Mouse (Mus musculus) thymus, postnatal 0 days (tissue): ENCODE results near the gene Gpr108. TPM values are rescaled to one million over a fixed set of nuclear protein-coding genes. Genes with fewer than 3 reads are reported as not detected.

Experiments
- DNase-seq: peaks from one replicate; pipeline ENCODE4 v3.0.0-alpha.2; 2015; ENCODE audit warnings: low spot score
- polyA plus RNA-seq: library from polyadenylated mRNA; unstranded; fragments of >200 nt; fragmentation: Nextera tagmentation; extraction: Ambion mirVana; gene quantifications from 2 replicates; pipeline ENCODE4 v1.2.1, GENCODE M21; 2015

Gpr108 gene
- polyA plus RNA-seq, 1 experiment from 2014 or later, result 37.3 TPM

DNA sequence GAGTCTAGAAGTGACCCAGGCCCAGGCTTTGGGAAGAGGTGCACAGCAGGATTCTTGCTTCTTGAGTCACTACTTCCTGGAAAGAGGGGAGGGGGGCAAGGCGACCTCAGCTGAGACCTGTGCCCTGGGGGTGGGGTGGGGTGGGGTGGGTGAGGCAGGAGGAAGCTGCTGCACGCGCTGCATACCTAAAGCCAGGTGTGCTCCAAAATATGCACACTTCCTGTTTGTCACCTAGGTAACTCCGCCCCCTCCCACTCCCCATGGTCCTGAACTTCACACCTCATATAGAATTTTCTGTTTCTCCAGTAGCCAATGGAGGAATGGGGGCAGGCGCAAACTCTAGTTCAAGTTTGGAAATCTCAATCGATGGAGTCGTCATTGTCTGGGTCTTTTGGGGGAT lies 25.6 kb upstream of the Gpr108 start:
- no peak for DNase-seq

DNA sequence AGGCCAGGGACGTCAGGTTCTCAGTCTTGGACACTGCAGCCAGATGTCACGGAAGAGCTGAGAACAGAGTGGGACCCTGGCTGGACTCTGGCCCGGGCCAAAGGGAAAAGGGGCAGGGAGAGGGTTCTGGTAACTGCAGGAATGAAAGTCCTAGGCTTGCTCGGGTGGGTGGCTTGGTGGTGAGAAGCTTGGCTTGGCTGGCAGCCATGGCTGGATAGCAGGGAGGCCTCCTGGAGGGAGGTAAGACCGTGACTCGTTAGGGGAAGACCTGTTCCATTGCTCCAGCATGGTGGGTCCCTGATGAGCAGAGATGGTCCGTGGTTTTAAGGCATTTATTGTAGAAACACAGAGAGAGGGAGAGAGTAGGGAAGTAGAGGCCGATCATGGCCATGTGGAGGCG lies 23.1 kb upstream of the Gpr108 start:
- DNase-seq, result no peak

DNA sequence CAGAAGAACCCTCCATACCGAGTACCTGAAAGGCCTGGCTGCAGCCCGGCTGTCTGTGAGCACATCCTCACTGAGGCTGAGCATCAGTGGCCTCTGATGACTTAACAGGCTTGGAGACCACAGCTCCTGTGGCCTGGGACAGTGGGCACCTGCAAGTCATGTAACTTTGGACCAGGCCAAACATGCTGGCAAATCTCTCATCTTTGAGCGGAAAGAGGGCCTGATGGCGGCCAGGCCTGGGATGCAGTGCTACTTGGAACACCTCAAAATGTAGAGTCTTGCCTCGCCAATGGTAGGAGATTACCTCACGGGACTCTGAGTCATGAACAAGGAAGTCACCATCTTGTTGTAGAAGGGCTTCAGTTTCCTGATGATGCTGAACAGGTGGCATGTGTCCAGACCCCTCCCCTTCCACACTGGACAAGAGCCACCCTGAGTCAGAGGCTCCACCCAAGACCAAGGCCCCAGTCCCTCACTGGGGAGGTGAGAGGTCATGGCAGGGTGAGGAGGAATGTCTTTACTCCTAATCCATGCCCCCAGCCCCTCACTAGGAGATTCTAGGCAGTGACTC lies 19.4 kb upstream of the Gpr108 start:
- DNase-seq, result no peak

DNA sequence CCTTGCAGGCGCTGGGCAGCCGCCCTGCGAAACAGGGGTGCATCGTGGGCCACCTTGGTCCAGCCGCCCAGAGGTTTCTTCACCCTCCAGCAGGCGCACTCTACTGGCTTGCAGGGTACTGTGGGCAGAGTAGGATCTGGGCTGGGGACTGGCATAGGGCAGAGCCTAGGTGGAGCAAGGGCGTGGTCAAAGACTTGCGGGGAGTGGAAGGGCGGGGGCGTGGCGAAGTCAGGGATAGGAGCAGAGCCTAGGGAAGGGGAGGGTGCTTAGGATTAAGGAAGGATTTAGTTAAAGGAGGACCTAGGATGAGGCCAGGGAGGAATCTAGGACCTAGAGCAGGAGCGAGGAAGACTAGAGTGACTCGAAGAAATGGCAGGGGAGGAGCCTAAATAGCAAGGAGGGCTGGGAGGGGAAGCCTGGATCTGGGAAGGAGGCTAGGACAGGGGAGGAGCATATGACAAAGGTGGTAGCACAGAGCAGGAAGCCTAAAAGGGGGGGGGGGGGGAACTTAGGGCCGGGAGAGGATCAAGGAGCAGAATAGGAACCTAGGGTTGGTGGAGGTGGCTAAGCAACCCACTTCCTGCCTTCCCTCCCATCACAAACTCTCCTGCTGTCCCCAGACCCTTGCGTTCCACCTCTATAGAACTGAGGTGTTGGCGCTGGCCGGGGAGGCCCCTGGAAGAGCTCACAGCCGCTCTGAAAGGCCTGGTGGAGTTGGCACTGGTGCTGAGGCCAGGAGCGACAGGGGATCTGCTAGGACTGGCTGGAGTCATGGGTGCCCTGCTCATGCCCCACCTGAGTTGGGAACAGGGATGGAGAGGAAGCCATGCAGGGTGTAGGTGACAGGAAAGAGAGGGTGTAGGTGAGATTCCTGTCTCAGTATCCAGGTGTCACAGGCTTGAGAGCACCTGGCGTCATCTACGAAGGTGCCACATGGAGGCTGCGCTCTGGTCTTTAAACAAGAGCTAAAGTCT lies 17.0 kb upstream of the Gpr108 start:
- DNase-seq, result no peak

DNA sequence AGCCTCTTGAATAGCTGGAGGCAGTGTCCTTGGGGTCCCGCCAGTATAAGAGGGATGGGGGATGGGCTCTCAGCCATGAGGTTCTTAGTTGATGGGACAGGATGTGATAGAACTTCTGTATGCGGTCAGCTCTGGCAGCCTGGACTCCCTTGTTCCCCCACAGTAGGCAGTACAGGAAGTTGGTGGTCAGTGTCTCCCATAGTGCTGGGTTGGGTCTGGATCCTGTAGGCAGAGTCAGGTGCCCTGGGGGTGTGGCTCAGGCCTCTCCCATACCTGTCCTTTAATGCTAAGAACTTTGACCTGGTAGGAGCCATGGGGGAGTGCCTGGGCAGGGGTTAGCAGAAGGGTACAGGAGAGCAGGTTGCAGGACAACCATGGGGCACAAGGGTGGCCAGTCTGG lies 15.9 kb upstream of the Gpr108 start:
- DNase-seq, result peak; percentile 22

DNA sequence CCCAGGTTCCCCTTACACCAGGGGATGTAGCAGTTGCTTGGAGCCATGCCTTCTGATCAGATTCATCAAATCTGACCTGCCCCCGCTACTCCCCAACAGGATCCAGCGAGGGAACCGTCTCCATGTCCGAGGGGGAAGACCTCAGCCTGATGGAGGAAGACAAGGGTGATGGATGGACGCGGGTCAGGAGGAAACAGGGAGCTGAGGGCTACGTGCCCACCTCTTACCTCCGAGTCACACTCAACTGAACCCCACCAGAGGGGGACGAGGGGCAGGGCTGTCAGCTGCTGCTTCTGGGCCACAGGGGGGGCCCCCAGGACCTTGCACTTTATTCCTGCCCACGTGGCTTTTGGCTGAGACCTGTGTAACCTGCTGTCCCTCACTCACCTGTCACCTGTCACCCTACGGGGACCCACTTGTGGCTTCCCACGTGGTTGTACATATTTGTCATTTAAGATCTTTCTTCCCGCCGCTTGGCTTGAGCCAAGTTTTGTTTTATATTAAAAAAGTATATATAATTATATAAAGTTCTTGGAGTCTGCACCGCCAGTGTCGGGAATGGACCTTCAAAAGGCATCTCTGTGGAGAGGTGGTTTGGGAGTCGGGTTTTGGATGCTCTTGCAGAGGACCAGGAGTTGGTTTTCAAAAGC lies 14.8 kb upstream of the Gpr108 start:
- no peak for DNase-seq

DNA sequence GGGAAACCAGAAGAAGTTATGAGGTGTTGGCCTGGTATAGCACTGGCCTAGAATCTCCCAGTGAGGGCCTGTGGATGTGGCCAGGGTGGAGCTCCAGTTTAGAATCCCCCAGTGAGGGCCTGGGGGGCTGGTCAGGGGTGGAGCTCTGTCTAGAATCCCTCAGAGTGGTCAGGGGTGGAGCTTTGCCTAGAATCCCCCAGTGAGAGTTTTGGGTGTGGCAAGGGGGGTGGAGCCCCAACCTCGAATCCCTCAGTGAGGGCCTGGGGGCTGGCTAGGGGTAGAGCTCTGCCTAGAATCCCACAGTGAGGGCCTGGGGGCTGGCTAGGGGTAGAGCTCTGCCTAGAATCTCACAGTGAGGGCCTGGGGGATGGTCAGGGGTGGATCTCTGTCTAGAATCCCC lies 13.6 kb upstream of the Gpr108 start:
- DNase-seq, result no peak

DNA sequence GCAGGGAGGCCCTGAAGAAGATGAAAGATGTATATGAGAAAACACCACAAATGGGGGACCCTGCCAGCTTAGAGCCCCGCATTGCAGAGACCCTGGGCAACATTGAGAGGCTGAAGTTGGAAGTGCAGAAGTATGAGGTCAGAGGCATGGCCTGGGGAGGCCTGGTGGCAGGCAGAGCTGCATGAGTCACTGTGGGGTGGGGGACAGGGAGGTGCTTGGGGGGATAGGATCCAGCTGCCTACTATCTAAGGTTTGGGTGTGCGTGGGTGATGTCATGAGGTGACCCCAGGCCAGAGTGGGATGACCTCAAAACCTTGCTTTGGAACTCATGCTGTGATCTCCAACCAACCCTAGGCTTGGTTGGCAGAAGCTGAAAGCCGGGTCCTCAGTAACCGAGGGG lies 13.0 kb upstream of the Gpr108 start:
- no peak for DNase-seq

DNA sequence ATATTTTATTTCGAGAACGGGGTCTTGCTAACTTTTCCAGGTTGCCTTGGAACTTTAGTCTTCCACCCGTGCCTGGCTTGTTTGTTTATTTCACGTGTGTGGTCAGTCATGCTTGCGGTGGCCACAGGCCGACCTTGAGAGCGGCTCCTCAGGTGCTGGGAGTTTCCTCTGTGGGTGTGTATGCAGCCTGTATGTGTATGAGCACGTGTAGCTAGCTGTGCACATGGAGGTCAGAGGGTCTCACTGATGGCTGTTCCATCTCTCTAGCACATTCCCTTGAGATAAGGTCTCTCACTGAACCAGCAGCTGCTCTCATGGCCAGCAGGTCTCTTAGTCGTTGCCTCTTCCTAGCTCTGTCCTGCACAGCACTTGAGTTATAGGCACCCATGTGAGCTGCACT lies 12.1 kb upstream of the Gpr108 start:
- no peak for DNase-seq

DNA sequence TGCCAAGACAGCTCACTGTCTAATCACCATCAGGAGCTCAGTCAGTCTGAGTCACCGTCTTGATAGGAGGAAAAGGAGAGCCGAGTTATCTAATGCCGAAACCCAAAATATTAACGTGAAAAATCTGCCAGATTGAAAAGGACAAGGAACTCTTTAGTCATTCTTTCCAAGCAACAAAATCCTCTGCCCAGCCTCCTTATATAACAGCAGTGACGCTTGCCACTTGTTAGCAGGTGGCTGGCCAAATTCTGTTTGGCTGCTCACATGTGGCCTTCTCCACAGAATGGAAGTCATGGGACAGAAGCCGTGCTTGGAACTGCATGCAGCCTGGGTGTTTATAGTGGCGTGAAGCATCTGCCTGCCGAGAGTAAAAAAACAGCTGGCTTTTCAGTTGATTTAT lies 11.5 kb upstream of the Gpr108 start:
- no peak for DNase-seq

DNA sequence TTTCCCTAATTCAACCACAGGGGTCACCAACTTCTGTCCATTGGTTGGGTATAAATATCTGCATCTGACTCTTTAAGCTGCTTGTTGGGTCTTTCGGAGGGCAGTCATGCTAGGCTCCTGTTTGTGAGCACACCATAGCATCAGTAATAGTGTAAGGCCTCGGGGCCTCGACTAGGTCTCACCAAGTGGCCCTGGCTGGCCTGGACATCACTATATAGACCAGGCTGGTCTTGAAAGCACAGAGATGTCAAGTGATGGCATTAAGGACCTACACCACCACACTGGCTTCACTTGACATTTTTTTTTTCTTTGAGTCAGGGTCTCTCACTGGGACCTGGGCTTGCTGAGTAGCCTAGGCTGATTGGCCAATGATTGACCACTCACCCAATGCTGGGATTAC lies 9.9 kb upstream of the Gpr108 start:
- DNase-seq, result no peak

DNA sequence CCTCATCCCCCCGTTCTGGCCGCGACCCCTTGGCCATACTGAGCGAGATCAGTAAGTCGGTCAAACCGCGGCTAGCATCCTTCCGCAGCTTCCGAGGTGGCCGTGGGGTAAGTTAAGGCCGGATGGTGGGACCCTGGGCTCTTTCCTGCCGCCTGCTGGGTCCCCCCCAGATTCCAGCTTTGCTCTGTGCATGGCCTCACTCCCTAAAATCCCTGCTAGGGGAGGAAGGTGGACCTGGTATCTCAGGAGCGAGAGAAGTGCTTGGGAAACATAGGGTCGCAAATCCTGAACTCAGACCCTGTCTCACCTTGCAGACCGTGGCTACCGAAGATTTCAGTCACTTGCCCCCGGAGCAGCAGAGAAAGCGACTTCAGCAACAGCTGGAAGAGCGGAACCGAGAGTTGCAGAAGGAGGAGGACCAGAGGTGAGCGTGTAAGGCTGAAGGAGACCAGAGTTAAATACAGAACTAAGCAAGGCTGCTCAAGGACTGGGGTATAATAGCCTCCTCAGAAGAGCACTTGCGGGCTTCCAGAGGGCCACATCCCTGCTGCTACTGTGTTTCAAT lies 8.8 kb upstream of the Gpr108 start:
- no peak for DNase-seq

DNA sequence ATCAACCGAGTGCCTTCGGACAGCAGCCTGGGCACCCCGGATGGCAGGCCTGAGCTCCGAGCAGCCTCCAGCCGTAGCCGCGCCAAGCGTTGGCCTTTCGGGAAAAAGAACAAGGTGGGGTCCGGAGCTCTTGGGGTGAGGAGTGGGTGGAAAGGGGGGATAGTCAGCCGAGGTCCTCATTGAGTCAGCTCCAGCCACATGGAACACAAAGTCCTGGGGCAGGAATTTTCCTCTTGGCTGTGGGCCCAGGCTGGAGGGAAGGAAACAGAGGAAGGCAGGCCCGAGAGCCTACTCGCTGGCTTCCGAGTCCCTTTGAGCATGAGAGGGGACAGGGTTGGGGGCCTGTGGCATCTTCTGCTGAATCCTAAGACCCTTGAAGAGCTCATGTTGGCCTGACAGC lies 7.1 kb upstream of the Gpr108 start:
- DNase-seq, result no peak

DNA sequence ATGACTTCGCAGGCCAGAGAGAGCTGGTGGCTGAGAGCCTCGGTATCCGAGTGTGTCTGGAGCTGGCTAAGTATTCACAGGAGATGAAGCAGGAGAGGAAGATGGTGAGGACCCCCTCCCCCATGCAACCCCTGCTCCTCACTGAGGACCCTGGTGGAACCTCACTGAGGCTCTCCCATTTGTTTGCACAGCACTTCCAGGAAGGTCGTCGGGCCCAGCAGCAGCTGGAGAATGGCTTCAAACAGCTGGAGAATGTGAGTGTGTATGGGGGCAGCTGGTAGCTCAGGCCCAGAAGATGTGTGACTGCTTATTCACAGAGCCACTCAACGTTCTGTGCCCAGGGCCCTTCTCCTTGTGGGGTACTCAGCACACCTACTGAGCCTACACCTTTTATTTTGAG lies 5.1 kb upstream of the Gpr108 start:
- DNase-seq, result no peak

DNA sequence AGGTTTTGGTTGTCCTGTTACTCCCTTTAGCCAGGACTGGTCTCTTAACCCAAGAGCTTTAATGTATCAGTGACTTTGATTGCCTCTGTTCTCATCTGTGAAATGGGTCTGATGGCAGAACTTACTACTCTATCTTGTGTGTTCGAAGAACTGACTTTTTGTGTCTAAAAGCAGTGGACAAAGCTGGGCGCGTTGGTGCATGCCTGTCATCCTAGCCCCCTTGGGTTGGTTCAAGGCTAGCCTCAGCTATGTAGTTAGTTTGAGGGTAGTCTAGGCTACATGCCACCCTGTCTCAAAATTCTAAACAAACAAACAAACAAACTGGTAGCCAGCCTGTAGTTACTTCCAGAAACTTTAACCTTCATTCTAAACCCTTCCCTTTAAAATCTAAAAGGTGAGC lies 3.2 kb upstream of the Gpr108 start:
- no peak for DNase-seq

DNA sequence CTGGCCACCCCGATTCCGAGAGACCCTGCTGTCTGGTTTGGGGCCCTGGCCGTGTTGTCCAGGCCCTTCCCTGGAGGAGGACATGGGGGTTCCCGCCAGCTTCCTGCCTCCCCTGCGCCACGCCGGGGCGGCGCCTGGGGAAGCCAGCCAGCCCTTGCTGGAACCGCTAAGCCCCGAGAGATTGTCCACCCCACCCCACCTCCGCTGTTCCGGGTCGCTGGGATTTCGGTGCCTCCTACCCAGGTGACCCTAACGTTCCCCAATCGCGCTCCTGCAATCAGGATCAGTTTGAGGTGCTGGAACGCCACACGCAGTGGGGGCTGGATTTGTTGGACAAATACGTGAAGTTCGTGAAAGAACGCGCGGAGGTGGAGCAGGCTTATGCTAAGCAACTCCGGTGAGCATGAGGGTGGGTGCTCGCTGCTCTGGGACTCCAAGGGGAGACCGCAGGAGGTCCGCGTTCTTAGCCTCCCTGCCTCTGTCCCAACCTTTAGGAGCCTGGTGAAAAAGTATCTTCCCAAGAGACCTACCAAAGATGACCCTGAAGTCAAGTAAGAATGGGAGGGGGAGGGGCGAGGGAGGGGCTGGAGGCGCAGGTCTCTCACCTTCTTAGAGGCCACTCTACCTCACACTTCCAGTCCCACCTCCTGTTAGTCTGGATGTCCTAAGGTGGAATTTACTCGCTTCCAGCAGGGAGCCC lies 2.4 kb upstream of the Gpr108 start:
- peak; percentile 14 for DNase-seq

DNA sequence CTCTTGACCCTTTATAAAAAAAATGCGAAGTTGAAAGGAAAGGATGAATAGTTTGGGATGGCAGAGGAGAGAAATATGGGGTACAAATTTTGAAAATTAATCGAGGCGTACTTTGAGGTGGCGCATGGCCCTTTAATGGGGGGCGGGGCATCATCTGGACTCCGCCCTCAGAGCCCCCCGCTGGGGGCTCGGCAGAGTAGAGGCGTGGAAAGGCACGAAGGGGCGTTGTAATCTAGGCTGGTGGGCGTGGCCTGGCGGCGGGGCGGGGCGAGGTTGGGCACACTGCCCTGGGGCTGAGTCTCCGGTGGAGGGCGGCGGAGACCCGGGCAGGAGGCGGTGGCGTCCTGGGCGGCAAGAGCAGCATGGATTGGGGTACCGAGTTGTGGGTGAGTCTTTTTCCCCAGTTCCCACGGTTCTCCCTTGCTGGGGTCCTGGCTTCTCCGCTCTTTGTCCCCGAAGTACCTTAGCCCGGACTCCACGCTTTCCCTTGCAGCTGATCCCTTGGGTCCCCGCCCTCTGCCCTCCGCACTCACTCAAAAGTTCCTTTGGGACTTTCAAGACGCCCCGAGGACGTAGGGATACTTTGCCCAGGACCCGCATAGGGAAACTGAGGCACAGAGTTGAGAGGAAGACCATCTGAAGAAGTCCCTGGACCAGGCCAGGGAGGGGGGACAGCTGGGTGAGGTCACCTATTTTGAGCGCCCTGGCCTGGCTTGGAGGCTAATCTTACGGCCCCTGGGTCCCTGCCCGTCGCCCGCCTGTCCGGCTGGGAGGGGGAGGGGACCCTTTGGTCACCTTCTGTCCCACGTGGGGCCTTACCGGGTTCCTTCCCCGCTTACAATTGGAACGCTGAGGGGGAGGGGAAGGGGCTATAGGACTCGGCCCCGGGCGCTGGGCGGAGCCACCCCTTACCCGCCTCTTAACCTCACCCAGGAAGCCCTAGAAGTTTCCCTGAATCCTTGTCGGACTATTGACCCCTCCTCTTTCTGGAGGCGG lies 1.2 kb upstream of the Gpr108 start, which contains the start of gene Trip10:
Gene Trip10 (plus strand): TSS at position 270 of the 996 bp plus-strand sequence.
- peak; percentile 95 for DNase-seq

DNA sequence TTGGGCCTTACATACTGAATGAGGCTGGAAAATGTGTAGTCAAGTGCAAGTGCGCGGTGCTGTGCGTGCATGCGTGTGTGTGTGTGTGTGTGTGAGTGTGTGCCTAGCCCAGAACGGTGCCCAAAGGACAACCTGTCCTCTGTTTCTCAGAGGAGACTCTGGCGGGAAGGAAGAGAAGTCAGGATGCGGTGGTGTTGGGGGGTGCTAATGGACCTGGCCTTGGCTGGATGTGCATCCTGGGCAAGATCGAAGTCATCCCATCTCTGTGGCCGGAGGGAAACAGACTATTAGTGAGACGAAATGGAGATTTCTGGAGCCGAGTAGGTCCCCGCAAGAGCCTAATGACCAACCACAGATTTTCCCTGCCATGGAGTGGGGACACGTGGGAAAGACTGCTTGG lies 525 bp upstream of the Gpr108 start:
- no peak for DNase-seq

DNA sequence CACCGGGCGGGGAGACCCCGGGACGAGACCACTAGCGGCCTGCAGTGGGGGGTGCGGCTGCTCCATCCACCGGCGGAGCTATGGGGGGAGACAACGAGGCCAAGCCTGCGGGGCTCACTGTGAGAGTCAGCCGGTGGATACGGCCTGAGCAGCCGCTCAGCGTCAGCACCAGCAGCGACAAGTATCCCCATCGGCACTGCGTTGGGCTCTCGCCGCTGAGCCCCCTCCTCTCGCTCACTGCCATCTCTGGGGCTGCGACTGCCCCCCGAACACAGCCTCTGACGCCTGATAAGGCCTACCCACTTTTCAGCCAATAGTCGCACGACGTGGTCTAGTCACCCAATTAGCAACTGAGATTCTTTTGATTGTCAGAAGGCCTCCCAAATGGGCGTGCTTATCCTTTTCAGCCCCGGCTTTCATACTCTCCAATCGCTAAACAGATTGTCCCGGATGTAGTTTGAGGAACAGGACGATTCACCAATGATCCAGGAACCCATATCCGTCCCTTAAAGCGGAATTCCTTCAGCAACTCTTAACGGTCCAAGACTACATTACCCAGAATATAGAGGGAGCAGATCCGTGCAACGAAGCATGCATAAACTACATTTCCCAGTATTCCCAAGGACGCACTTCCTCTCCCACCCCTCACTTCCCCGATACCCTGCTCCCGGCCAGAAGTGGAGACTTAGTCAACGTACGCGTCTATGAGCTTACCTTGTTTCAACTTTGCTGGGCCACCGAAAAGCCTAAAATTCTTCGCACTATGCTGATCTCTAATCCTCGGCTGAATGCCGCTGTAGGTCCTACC lies 649 bp downstream of the Gpr108 start:
- peak; percentile 98 for DNase-seq
